Mouse (Mus musculus) cerebellum, postnatal 10 days (tissue): ENCODE measurements around the gene BC049762.

Experiments used
- DNase-seq, 2 experiments: peaks; one replicate each; pipeline ENCODE4 v3.0.0; 2021; ENCODE audit warnings: mixed read lengths in 2 of 2

Gene BC049762

DNA sequence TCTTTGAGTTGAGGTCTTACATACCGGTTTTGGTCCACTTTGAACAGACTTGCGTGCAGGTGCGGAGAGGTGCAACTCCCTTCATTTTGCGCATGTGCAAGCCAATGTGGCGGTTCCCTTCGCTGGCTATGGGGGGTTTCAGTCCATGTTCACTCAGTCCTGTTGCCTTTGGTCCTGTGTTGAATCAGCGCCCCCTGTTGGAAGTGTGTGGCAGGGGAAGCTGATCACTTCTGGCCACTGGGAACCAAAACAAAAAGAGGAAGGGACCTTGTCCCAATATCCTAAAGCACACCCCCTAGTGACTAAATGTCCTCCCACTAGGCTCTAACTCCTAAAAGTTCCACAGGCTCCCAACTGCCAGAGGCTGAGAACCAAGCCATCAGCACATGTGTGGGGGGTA, 48.8 kb downstream of the BC049762 start:
- DNase-seq, result no peak

DNA sequence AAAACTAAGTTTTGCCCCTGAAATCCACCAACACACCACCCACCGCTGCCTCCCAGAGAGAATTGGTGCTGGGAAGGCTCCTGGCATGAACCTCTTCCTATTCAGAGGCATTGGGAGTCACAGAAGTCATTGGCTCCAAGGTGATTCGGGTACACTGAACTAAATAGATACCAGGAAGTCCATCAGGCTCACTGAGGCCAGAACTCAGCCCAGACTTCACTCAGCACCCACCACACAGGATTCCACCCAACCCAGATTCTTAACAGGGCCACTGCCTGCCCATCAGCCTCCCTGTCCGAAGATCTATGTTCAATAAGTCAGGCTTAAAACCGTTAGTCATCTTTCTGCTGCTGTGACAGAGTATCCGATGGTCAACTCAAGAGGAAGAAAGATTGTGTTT, 51.4 kb downstream of the BC049762 start:
- no peak for DNase-seq

DNA sequence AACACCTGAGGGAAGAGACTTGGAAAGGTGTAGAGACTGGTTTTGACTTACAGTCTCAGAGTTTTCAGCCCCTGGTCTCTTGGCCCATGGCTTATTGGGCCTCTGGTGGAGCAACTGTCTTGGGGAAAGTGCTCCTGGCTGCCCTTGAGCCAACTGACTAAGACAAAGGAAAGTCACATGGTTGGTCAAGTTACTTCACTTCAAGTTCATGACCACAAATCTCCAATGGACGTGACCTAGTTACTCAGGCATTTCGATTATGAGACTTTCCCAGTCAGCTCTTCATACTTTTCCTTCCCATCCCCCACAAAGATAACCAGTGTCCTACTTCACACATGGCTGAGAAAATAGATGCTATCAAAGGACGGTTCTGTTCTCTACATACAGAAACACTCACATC, 55.1 kb downstream of the BC049762 start:
- DNase-seq, result no peak
